17 mouse cellular contexts compared by ENCODE assay signal in the genomic region with DNA sequence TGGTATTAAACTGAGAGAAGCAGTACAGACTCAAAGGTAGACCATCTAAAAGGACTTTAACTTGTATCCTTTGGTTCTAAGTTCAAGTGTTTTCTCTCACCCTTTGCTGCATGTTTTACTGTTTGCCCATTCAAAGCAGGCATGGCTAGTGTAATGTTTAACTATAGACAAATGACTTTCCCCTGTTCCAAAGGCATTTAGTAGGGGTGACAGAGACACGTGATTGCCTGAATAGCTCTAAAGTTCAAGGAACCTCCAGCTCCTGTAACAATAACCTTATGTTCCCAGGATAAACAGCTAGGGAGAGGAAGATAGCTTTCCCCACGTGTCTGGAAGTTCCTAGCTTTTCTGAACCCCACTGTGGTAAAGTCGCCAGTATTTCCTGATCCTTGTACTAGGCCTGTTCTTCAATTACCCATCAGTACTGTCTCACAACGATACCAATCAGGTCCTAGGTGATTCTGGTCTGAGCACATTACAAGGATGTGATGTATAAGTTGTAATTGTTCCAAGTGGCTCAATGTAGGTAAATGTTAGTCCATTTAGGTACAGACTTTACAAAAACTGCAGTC.
DNase-seq lines count a peak whose midpoint lies in the region; ATAC-seq lines count a peak whose summit lies in the region.
"Had no signal": no experiment of that assay in that cellular context is flagged by ENCODE, and none has a peak within 500 bp of the region (broad histone marks: within the 10 kb centered on the region; RNA-seq: fewer than 3 reads in every experiment).

No protein-coding gene starts in this region.

- 0 out of 2 replicates have a peak, but pooled peaks cover 2% of the 10 kb centered on the region for H3K9me3 ChIP-seq in lung, embryonic 16.5 days (ENCODE audit: control insufficient read depth, low read length)
- H3K9me3 ChIP-seq in kidney, embryonic 15.5 days (replicated peaks): no peaks in the 10 kb centered on the region
- H3K9me3 ChIP-seq in liver, embryonic 12.5 days (replicated peaks): no peaks in the 10 kb centered on the region
- peaks cover 3% of the 10 kb centered on the region; the same call in 1 of the 2 replicates for H3K9me3 ChIP-seq in stomach, embryonic 16.5 days (replicated peaks; ENCODE audit: control insufficient read depth, low read length)
- H3K9me3 ChIP-seq in midbrain, embryonic 15.5 days: no peaks in the 10 kb centered on the region
- H3K9me3 ChIP-seq: hindbrain, embryonic 15.5 days had no signal

- no peak for DNase-seq in lung, postnatal 25 days (ENCODE audit: low spot score)
- DNase-seq in cerebellum, postnatal 10 days: no peak
- DNase-seq in thymus, postnatal 25 days: no peak
- DNase-seq: adrenal gland, postnatal 14 days; cerebellum, adult 8-10 months; heart, postnatal 10 days; right cerebral cortex, postnatal 4 days; thymus, postnatal 14 days had no signal

- no peak overlapping the region for H3K4me2 ChIP-seq in lung, embryonic 16.5 days (ENCODE audit: low read depth, low read length)
- H3K4me2 ChIP-seq in kidney, embryonic 15.5 days: no peak overlapping the region
- no peak overlapping the region for H3K4me2 ChIP-seq in liver, embryonic 12.5 days
- H3K4me2 ChIP-seq in stomach, embryonic 16.5 days (ENCODE audit: low read depth, low read length): no peak overlapping the region
- H3K4me2 ChIP-seq in midbrain, embryonic 15.5 days: no peak overlapping the region

- no peaks in the 10 kb centered on the region; the same call in 1 of the 2 replicates for H3K4me1 ChIP-seq in lung, embryonic 16.5 days (replicated peaks; ENCODE audit: control insufficient read depth, insufficient read depth, low read length)
- H3K4me1 ChIP-seq in kidney, embryonic 15.5 days: 0 out of 2 replicates have a peak, but pooled peaks cover 6% of the 10 kb centered on the region
- H3K4me1 ChIP-seq in liver, embryonic 12.5 days: no peaks in the 10 kb centered on the region
- peaks cover 3% of the 10 kb centered on the region; the same call in 1 of the 2 replicates for H3K4me1 ChIP-seq in stomach, embryonic 16.5 days (ENCODE audit: control insufficient read depth, insufficient read depth, low read length)
- peaks cover 7% of the 10 kb centered on the region for H3K4me1 ChIP-seq in midbrain, embryonic 15.5 days
- H3K4me1 ChIP-seq: megakaryocyte, embryonic 14.5 days; neural tube, embryonic 12.5 days had no signal

- no peak overlapping the region for H3K4me3 ChIP-seq in lung, embryonic 16.5 days (ENCODE audit: low read length)
- H3K4me3 ChIP-seq in kidney, embryonic 15.5 days (replicated peaks): no peak overlapping the region
- H3K4me3 ChIP-seq in liver, embryonic 12.5 days: no peak overlapping the region
- no peak overlapping the region for H3K4me3 ChIP-seq in stomach, embryonic 16.5 days (replicated peaks; ENCODE audit: low read length)
- no peak overlapping the region for H3K4me3 ChIP-seq in midbrain, embryonic 15.5 days
- H3K4me3 ChIP-seq: forebrain, embryonic 13.5 days; hindbrain, embryonic 15.5 days; megakaryocyte, embryonic 14.5 days; neural tube, embryonic 12.5 days had no signal

- H3K9ac ChIP-seq in lung, embryonic 16.5 days (ENCODE audit: low read length): no peak overlapping the region
- H3K9ac ChIP-seq in kidney, embryonic 15.5 days: no peak overlapping the region
- no peak overlapping the region for H3K9ac ChIP-seq in liver, embryonic 12.5 days
- H3K9ac ChIP-seq in stomach, embryonic 16.5 days (ENCODE audit: low read length): no peak overlapping the region
- no peak overlapping the region for H3K9ac ChIP-seq in midbrain, embryonic 15.5 days
- H3K9ac ChIP-seq: forebrain, embryonic 13.5 days; hindbrain, embryonic 15.5 days; neural tube, embryonic 12.5 days had no signal

- H3K36me3 ChIP-seq in lung, embryonic 16.5 days (ENCODE audit: control insufficient read depth, insufficient read depth, low read length): no peaks in the 10 kb centered on the region
- H3K36me3 ChIP-seq in kidney, embryonic 15.5 days: no peaks in the 10 kb centered on the region
- H3K36me3 ChIP-seq in liver, embryonic 12.5 days: no peaks in the 10 kb centered on the region
- no peaks in the 10 kb centered on the region for H3K36me3 ChIP-seq in stomach, embryonic 16.5 days (ENCODE audit: control insufficient read depth, insufficient read depth, low read length)
- no peaks in the 10 kb centered on the region for H3K36me3 ChIP-seq in midbrain, embryonic 15.5 days (replicated peaks)
- H3K36me3 ChIP-seq: hindbrain, embryonic 15.5 days; neural tube, embryonic 12.5 days had no signal

- H3K27ac ChIP-seq in lung, embryonic 16.5 days (ENCODE audit: low read length): peak overlapping the region; percentile 17
- H3K27ac ChIP-seq in kidney, embryonic 15.5 days: peak overlapping the region; percentile 79
- peak overlapping the region; percentile 4; the same call in 1 of the 2 replicates for H3K27ac ChIP-seq in liver, embryonic 12.5 days
- peak overlapping the region; percentile 81 for H3K27ac ChIP-seq in stomach, embryonic 16.5 days (ENCODE audit: low read length)
- no peak overlapping the region for H3K27ac ChIP-seq in midbrain, embryonic 15.5 days
- H3K27ac ChIP-seq: neural tube, embryonic 12.5 days had no signal

- peak; percentile 60 for ATAC-seq in lung, embryonic 16.5 days (ENCODE audit: low read depth)
- peak; percentile 90 for ATAC-seq in kidney, embryonic 15.5 days (replicated peaks; ENCODE audit: low FRiP score)
- ATAC-seq in liver, embryonic 12.5 days: peak; percentile 57; the same call in 1 of the 2 replicates
- peak; percentile 91 for ATAC-seq in stomach, embryonic 16.5 days (ENCODE audit: insufficient read depth, low FRiP score)
- no peak for ATAC-seq in midbrain, embryonic 15.5 days (replicated peaks)

- H3K27me3 ChIP-seq in lung, embryonic 16.5 days (ENCODE audit: control insufficient read depth, insufficient read depth, low read depth, low read length): no peaks in the 10 kb centered on the region
- H3K27me3 ChIP-seq in kidney, embryonic 15.5 days: no peaks in the 10 kb centered on the region
- no peaks in the 10 kb centered on the region for H3K27me3 ChIP-seq in liver, embryonic 12.5 days (replicated peaks)
- no peaks in the 10 kb centered on the region for H3K27me3 ChIP-seq in stomach, embryonic 16.5 days (ENCODE audit: control insufficient read depth, insufficient read depth, low read length)
- H3K27me3 ChIP-seq in midbrain, embryonic 15.5 days (replicated peaks): no peaks in the 10 kb centered on the region
- H3K27me3 ChIP-seq: forebrain, embryonic 13.5 days; hindbrain, embryonic 15.5 days; megakaryocyte, embryonic 14.5 days; neural tube, embryonic 12.5 days had no signal

- 36% methylated on average over 4 of the region's 4 CpGs for WGBS in lung, embryonic 16.5 days
- 48% methylated on average over 4 of the region's 4 CpGs for WGBS in kidney, embryonic 15.5 days
- WGBS in liver, embryonic 12.5 days (ENCODE audit: insufficient replicate concordance): 57% methylated on average over 4 of the region's 4 CpGs
- WGBS in stomach, embryonic 16.5 days: 40% methylated on average over 4 of the region's 4 CpGs
- 71% methylated on average over 4 of the region's 4 CpGs for WGBS in midbrain, embryonic 15.5 days
